Mouse (Mus musculus): Measurements from ENCODE around the gene Arhgap32. TPM values are rescaled to one million over a fixed set of nuclear protein-coding genes. Genes with fewer than 3 reads are reported as not detected.
"Not testable (repeated sequence)": the region's sequence is repeated elsewhere in the genome, so short reads cannot be mapped to it uniquely, and the experiment has no call there.

Gene Arhgap32
- polyA plus RNA-seq, 1 experiment from 2014 or later = 8.7 TPM

- WGBS = 74% methylated on average over 6 of the region's 6 CpGs
- H3K27me3 ChIP-seq; H3K4me1 ChIP-seq (replicated peaks); H3K9me3 ChIP-seq; H3K9ac ChIP-seq (replicated peaks); ATAC-seq; H3K4me3 ChIP-seq (replicated peaks); H3K36me3 ChIP-seq; H3K4me2 ChIP-seq (replicated peaks): not testable (repeated sequence)
- H3K27ac ChIP-seq = peak overlapping the region; percentile 25; the same call in 1 of the 2 replicates
These were observed 47.9 kb downstream of the Arhgap32 start for GRCm38 (mm10) chr9:32163820-32164219.

- H3K4me3 ChIP-seq (replicated peaks) = no peak overlapping the region
- H3K4me1 ChIP-seq (replicated peaks) = no peaks in the 10 kb centered on the region
- no peaks in the 10 kb centered on the region for H3K9me3 ChIP-seq
- no peak overlapping the region for H3K4me2 ChIP-seq (replicated peaks)
- 93% methylated on average over 5 of the region's 5 CpGs for WGBS
- no peaks in the 10 kb centered on the region for H3K27me3 ChIP-seq
- H3K27ac ChIP-seq = no peak overlapping the region
- ATAC-seq = no peak
- H3K9ac ChIP-seq (replicated peaks) = no peak overlapping the region
- no peaks in the 10 kb centered on the region for H3K36me3 ChIP-seq
These were observed 52.7 kb downstream of the Arhgap32 start for GRCm38 (mm10) chr9:32168546-32169137.

- no peaks in the 10 kb centered on the region for H3K4me1 ChIP-seq (replicated peaks)
- 86% methylated on average over 8 of the region's 8 CpGs for WGBS
These were observed 54.8 kb downstream of the Arhgap32 start for GRCm38 (mm10) chr9:32170713-32171112.

DNA sequence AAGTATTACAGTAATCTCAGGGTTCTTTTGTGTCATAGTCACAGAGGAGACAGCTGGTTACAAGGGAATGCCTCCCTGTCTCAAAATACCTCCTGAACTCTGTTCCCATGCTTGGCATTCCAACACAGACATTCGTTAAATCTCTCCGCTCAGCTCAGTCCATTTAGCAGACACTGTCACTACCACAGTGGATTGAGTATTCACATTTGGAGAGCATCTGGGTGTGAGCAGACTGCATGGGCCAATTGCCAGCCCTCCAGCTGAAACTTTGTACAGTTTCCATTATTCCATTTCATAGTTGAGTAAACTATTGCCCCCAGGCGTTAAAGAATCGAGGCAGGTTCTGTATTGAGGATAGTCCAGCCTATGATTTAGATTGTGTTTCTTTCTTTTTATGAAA, 60.7 kb downstream of the Arhgap32 start:
- Histone ChIP-seq H3K9ac (replicated peaks) (no peak overlapping the region), H3K27me3 (no peaks in the 10 kb centered on the region), H3K9me3 (no peaks in the 10 kb centered on the region), H3K27ac (no peak overlapping the region), H3K4me1 (replicated peaks) (0 out of 2 replicates have a peak, but pooled peaks cover 4% of the 10 kb centered on the region), H3K36me3 (0 out of 2 replicates have a peak, but pooled peaks cover 3% of the 10 kb centered on the region), H3K4me2 (replicated peaks) (no peak overlapping the region), H3K4me3 (replicated peaks) (no peak overlapping the region)
- 80% methylated on average over 4 of the region's 4 CpGs for WGBS
- no peak for ATAC-seq

More at GRCm38 (mm10) chr9:32170713-32171112, 54.8 kb downstream of the Arhgap32 start:
- H3K27ac ChIP-seq = no peak overlapping the region
- H3K9me3 ChIP-seq = no peaks in the 10 kb centered on the region
- H3K27me3 ChIP-seq = no peaks in the 10 kb centered on the region
- no peak overlapping the region for H3K9ac ChIP-seq (replicated peaks)
- no peak for ATAC-seq
- 0 out of 2 replicates have a peak, but pooled peaks cover 3% of the 10 kb centered on the region for H3K36me3 ChIP-seq
- H3K4me2 ChIP-seq (replicated peaks) = no peak overlapping the region
- no peak overlapping the region for H3K4me3 ChIP-seq (replicated peaks)

GRCm38 (mm10) chr9:32181170-32181569, 65.2 kb downstream of the Arhgap32 start:
- no peaks in the 10 kb centered on the region for H3K9me3 ChIP-seq
- H3K4me1 ChIP-seq (replicated peaks) = 0 out of 2 replicates have a peak, but pooled peaks cover 4% of the 10 kb centered on the region
- no peak overlapping the region for H3K9ac ChIP-seq (replicated peaks)
- no peak for ATAC-seq
- no peaks in the 10 kb centered on the region for H3K27me3 ChIP-seq
- H3K36me3 ChIP-seq = peaks cover 30% of the 10 kb centered on the region
- WGBS = 81% methylated on average over 2 of the region's 2 CpGs
- H3K27ac ChIP-seq = no peak overlapping the region
- no peak overlapping the region for H3K4me2 ChIP-seq (replicated peaks)
- no peak overlapping the region for H3K4me3 ChIP-seq (replicated peaks)

- 94% methylated on average over 2 of the region's 2 CpGs for WGBS
- Histone ChIP-seq H3K4me2 (replicated peaks) (no peak overlapping the region), H3K4me1 (replicated peaks) (no peaks in the 10 kb centered on the region), H3K4me3 (replicated peaks) (no peak overlapping the region), H3K27ac (no peak overlapping the region), H3K9me3 (no peaks in the 10 kb centered on the region), H3K27me3 (no peaks in the 10 kb centered on the region), H3K9ac (replicated peaks) (no peak overlapping the region), H3K36me3 (peaks cover 42% of the 10 kb centered on the region)
- ATAC-seq = no peak
These were observed 70.6 kb downstream of the Arhgap32 start for GRCm38 (mm10) chr9:32186489-32186888.

DNA sequence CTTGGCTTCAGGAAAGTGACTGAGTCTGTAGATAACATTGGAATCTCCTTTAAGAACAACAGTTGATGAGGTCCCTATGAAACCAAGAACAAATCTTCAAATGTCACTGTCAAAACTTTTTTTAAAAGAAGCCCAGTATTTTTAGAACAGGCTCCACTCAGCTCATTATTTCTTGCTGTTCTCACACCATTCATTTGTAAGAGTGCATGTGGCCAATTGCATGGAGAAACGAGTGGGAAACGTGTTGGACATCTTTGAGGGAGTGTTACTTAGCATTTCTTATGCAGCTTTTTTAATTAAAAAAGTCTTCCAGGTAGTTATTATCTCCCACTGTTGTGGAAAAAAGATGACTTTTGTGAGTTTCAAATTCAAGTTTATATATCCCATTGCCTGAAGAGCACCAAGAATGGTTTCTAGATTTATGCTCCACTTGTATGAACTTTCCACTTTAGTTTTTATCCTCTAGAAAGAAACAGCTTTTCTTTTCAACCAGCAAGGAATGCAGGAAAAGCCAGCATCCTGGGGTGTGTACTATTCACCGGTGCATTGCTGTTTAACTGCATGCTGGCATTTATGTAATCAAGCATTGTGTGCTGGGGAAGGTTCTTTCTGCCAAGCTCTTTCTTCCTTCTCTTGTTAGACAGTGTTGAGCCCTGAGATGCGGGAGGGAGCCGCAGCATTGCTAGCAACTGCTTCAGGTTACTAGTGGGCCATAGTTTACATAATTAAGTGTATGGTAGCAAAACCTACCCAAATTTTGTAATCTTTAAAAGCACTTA, 76.5 kb downstream of the Arhgap32 start:
- H3K4me1 ChIP-seq (replicated peaks) = no peaks in the 10 kb centered on the region
- no peak overlapping the region for H3K9ac ChIP-seq (replicated peaks)
- no peaks in the 10 kb centered on the region for H3K27me3 ChIP-seq
- no peak for ATAC-seq
- H3K4me2 ChIP-seq (replicated peaks) = no peak overlapping the region
- WGBS = 30% methylated on average over 5 of the region's 5 CpGs
- H3K36me3 ChIP-seq = peaks cover 21% of the 10 kb centered on the region
- H3K9me3 ChIP-seq = no peaks in the 10 kb centered on the region
- H3K4me3 ChIP-seq (replicated peaks) = no peak overlapping the region
- no peak overlapping the region for H3K27ac ChIP-seq

GRCm38 (mm10) chr9:32204450-32204990, 88.6 kb downstream of the Arhgap32 start:
- no peaks in the 10 kb centered on the region for H3K36me3 ChIP-seq
- H3K9me3 ChIP-seq = no peaks in the 10 kb centered on the region
- H3K27ac ChIP-seq = no peak overlapping the region
- H3K4me2 ChIP-seq (replicated peaks) = no peak overlapping the region
- H3K9ac ChIP-seq (replicated peaks) = no peak overlapping the region
- H3K4me3 ChIP-seq (replicated peaks) = no peak overlapping the region
- no peaks in the 10 kb centered on the region for H3K4me1 ChIP-seq (replicated peaks)
- H3K27me3 ChIP-seq = no peaks in the 10 kb centered on the region
- 54% methylated on average over 7 of the region's 7 CpGs for WGBS
- no peak for ATAC-seq

DNA sequence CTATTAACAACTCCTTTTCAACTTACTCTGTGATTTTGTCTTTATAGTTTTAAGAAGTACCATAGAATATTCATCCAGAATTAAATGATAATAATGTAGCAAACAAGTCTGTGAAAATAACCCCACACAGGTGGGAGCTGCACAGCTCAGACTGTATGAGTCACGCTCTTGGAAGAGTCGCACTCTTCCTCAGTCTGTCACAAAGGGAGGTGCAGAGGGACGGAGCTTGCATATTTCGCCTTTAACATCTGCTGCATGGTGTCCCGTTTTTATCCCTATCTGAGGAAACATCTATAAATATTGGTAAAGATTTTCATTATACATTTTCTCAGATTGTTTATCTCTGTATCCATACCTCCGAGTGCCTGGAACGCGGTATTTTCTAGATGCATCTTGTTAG, 91.2 kb downstream of the Arhgap32 start:
- no peaks in the 10 kb centered on the region for H3K36me3 ChIP-seq
- no peak overlapping the region for H3K4me3 ChIP-seq (replicated peaks)
- no peak overlapping the region for H3K4me2 ChIP-seq (replicated peaks)
- H3K27ac ChIP-seq = no peak overlapping the region
- no peaks in the 10 kb centered on the region for H3K9me3 ChIP-seq
- WGBS = 91% methylated on average over 8 of the region's 8 CpGs
- no peak for ATAC-seq
- no peaks in the 10 kb centered on the region for H3K27me3 ChIP-seq
- H3K4me1 ChIP-seq (replicated peaks) = no peaks in the 10 kb centered on the region
- no peak overlapping the region for H3K9ac ChIP-seq (replicated peaks)

DNA sequence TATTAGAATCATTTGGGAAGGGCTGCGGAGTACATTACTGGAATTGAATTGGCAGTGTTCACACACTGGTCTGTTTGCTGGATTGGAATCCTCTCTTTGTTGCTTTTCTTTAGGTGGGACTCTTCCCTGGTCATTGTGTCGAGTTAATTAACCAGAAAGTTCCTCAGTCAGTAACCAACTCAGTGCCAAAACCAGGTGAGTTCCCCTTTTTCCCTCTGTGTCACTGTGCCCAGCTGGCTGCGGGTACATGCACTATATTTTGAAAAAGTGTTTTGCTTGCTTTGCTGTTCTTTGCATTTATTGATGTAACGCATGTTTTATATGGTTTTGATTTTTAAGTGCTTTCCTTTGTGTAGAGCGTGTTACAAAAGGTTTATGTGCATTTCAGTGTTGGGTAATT, 92.1 kb downstream of the Arhgap32 start:
- no peaks in the 10 kb centered on the region for H3K27me3 ChIP-seq
- no peak overlapping the region for H3K4me2 ChIP-seq (replicated peaks)
- H3K36me3 ChIP-seq = no peaks in the 10 kb centered on the region
- H3K4me1 ChIP-seq (replicated peaks) = no peaks in the 10 kb centered on the region
- no peak overlapping the region for H3K4me3 ChIP-seq (replicated peaks)
- H3K9ac ChIP-seq (replicated peaks) = no peak overlapping the region
- WGBS = 83% methylated on average over 5 of the region's 5 CpGs
- no peak overlapping the region for H3K27ac ChIP-seq
- no peaks in the 10 kb centered on the region for H3K9me3 ChIP-seq
- ATAC-seq = no peak

GRCm38 (mm10) chr9:32216820-32217567, 101.1 kb downstream of the Arhgap32 start:
- Histone ChIP-seq H3K4me3 (replicated peaks) (no peak overlapping the region), H3K4me2 (replicated peaks) (no peak overlapping the region), H3K9me3 (no peaks in the 10 kb centered on the region), H3K36me3 (no peaks in the 10 kb centered on the region), H3K4me1 (replicated peaks) (0 out of 2 replicates have a peak, but pooled peaks cover 6% of the 10 kb centered on the region), H3K27ac (no peak overlapping the region), H3K27me3 (no peaks in the 10 kb centered on the region), H3K9ac (replicated peaks) (no peak overlapping the region)
- no peak for ATAC-seq
- WGBS = 79% methylated on average over 5 of the region's 5 CpGs

- 78% methylated on average over 4 of the region's 4 CpGs for WGBS
- H3K9me3 ChIP-seq = no peaks in the 10 kb centered on the region
- H3K36me3 ChIP-seq = no peaks in the 10 kb centered on the region
- no peak overlapping the region for H3K27ac ChIP-seq
- H3K9ac ChIP-seq (replicated peaks) = no peak overlapping the region
- H3K4me3 ChIP-seq (replicated peaks) = no peak overlapping the region
- H3K27me3 ChIP-seq = no peaks in the 10 kb centered on the region
- no peak overlapping the region for H3K4me2 ChIP-seq (replicated peaks)
- no peak for ATAC-seq
- H3K4me1 ChIP-seq (replicated peaks) = peaks cover 14% of the 10 kb centered on the region; the same call in 1 of the 2 replicates
These were observed 103.5 kb downstream of the Arhgap32 start for GRCm38 (mm10) chr9:32219400-32219799.
